ENCODE assay signal across 23 mouse cellular contexts in genomic region chr15:83040156-83040555, GRCm38 (mm10). TPM values are rescaled to one million over a fixed set of nuclear protein-coding genes. Genes with fewer than 3 reads are reported as not detected.
DNase-seq lines count a peak whose midpoint lies in the region; ATAC-seq and TF ChIP-seq lines count a peak whose summit lies in the region.
"Had no signal": no experiment of that assay in that cellular context is flagged by ENCODE, and none has a peak within 500 bp of the region (broad histone marks: within the 10 kb centered on the region; RNA-seq: fewer than 3 reads in every experiment).

No protein-coding gene starts in this region.

- no peaks in the 10 kb centered on the region for H3K27me3 ChIP-seq in forebrain, embryonic 14.5 days (replicated peaks; ENCODE audit: control insufficient read depth, insufficient read depth, low read length)
- H3K27me3 ChIP-seq in forebrain, embryonic 11.5 days (ENCODE audit: control insufficient read depth, insufficient read depth, low read length): no peaks in the 10 kb centered on the region
- H3K27me3 ChIP-seq in kidney, embryonic 16.5 days (ENCODE audit: insufficient read depth, low read length): peaks cover under 1% of the 10 kb centered on the region; the same call in 1 of the 2 replicates
- H3K27me3 ChIP-seq in lung, embryonic 15.5 days: 0 out of 2 replicates have a peak, but pooled peaks cover 8% of the 10 kb centered on the region
- H3K27me3 ChIP-seq in stomach, embryonic 16.5 days (ENCODE audit: control insufficient read depth, insufficient read depth, low read length): 0 out of 2 replicates have a peak, but pooled peaks cover 1% of the 10 kb centered on the region
- H3K27me3 ChIP-seq in stomach, postnatal 0 days (ENCODE audit: control insufficient read depth, insufficient read depth, low read length): no peaks in the 10 kb centered on the region

- no peak overlapping the region for H3K4me2 ChIP-seq in forebrain, embryonic 14.5 days (ENCODE audit: low read length)
- H3K4me2 ChIP-seq in forebrain, embryonic 11.5 days (ENCODE audit: low read depth, low read length, severe bottlenecking): no peak overlapping the region
- H3K4me2 ChIP-seq in kidney, embryonic 16.5 days (replicated peaks; ENCODE audit: low read depth, low read length): no peak overlapping the region
- no peak overlapping the region for H3K4me2 ChIP-seq in lung, embryonic 15.5 days
- no peak overlapping the region for H3K4me2 ChIP-seq in stomach, embryonic 16.5 days (ENCODE audit: low read depth, low read length)
- H3K4me2 ChIP-seq in stomach, postnatal 0 days (replicated peaks; ENCODE audit: low read depth): no peak overlapping the region
- H3K4me2 ChIP-seq: forebrain, embryonic 12.5 days; heart, embryonic 15.5 days; hindbrain, embryonic 14.5 days; limb, embryonic 15.5 days; midbrain, embryonic 13.5 days had no signal

- no peak for ATAC-seq in forebrain, embryonic 14.5 days
- no peak for ATAC-seq in forebrain, embryonic 11.5 days (replicated peaks; ENCODE audit: low FRiP score)
- 0 out of 2 replicates have a peak, but pooled peaks have one; percentile 35 for ATAC-seq in kidney, embryonic 16.5 days (ENCODE audit: low FRiP score, low TSS enrichment)
- peak; percentile 28; the same call in 1 of the 2 replicates for ATAC-seq in lung, embryonic 15.5 days (ENCODE audit: borderline replicate concordance, extremely low read depth, low FRiP score, low TSS enrichment)
- no peak for ATAC-seq in stomach, embryonic 16.5 days (ENCODE audit: insufficient read depth, low FRiP score)
- no peak for ATAC-seq in stomach, postnatal 0 days (ENCODE audit: low FRiP score, low TSS enrichment)
- ATAC-seq: CD4-positive, CD25-positive, alpha-beta regulatory T cell, adult 4 months; lung, postnatal 0 days; midbrain, embryonic 13.5 days had no signal

- H3K9ac ChIP-seq in forebrain, embryonic 14.5 days (ENCODE audit: low read length): 0 out of 2 replicates have a peak overlapping the region, but pooled peaks have one; percentile 5
- H3K9ac ChIP-seq in forebrain, embryonic 11.5 days (ENCODE audit: low read length): no peak overlapping the region
- H3K9ac ChIP-seq in kidney, embryonic 16.5 days (replicated peaks; ENCODE audit: low read length): no peak overlapping the region
- no peak overlapping the region for H3K9ac ChIP-seq in lung, embryonic 15.5 days
- H3K9ac ChIP-seq in stomach, embryonic 16.5 days (ENCODE audit: low read length): peak overlapping the region; percentile 37; the same call in 1 of the 2 replicates
- no peak overlapping the region for H3K9ac ChIP-seq in stomach, postnatal 0 days (ENCODE audit: low read length)
- H3K9ac ChIP-seq: forebrain, embryonic 12.5 days; heart, embryonic 15.5 days; hindbrain, embryonic 14.5 days; limb, embryonic 15.5 days; liver, embryonic 14.5 days; midbrain, embryonic 13.5 days had no signal

- peaks cover 28% of the 10 kb centered on the region for H3K4me1 ChIP-seq in forebrain, embryonic 14.5 days (ENCODE audit: control insufficient read depth, insufficient read depth, low read length)
- H3K4me1 ChIP-seq in forebrain, embryonic 11.5 days (replicated peaks; ENCODE audit: control insufficient read depth, insufficient read depth, low read length): peaks cover 12% of the 10 kb centered on the region
- peaks cover 33% of the 10 kb centered on the region for H3K4me1 ChIP-seq in kidney, embryonic 16.5 days (ENCODE audit: insufficient read depth, low read length)
- peaks cover 48% of the 10 kb centered on the region for H3K4me1 ChIP-seq in lung, embryonic 15.5 days
- H3K4me1 ChIP-seq in stomach, embryonic 16.5 days (ENCODE audit: control insufficient read depth, insufficient read depth, low read length): peaks cover 24% of the 10 kb centered on the region
- no peaks in the 10 kb centered on the region for H3K4me1 ChIP-seq in stomach, postnatal 0 days (replicated peaks; ENCODE audit: control insufficient read depth, insufficient read depth)

- H3K27ac ChIP-seq in forebrain, embryonic 14.5 days (ENCODE audit: low read depth, low read length): peak overlapping the region; percentile 14; the same call in 1 of the 2 replicates
- H3K27ac ChIP-seq in forebrain, embryonic 11.5 days (ENCODE audit: low read depth, low read length): no peak overlapping the region
- H3K27ac ChIP-seq in kidney, embryonic 16.5 days (ENCODE audit: low read length): no peak overlapping the region
- H3K27ac ChIP-seq in lung, embryonic 15.5 days: no peak overlapping the region
- H3K27ac ChIP-seq in stomach, embryonic 16.5 days (ENCODE audit: low read length): no peak overlapping the region
- H3K27ac ChIP-seq in stomach, postnatal 0 days (replicated peaks): no peak overlapping the region
- H3K27ac ChIP-seq: forebrain, embryonic 12.5 days; heart, embryonic 15.5 days; hindbrain, embryonic 14.5 days; left cerebral cortex, adult 2 months; limb, embryonic 15.5 days; liver, embryonic 14.5 days; midbrain, embryonic 13.5 days had no signal

- no peak overlapping the region for H3K4me3 ChIP-seq in forebrain, embryonic 14.5 days (ENCODE audit: low read depth, low read length)
- H3K4me3 ChIP-seq in forebrain, embryonic 11.5 days (ENCODE audit: low read depth, low read length): no peak overlapping the region
- H3K4me3 ChIP-seq in kidney, embryonic 16.5 days (ENCODE audit: low read length): no peak overlapping the region
- no peak overlapping the region for H3K4me3 ChIP-seq in lung, embryonic 15.5 days
- no peak overlapping the region for H3K4me3 ChIP-seq in stomach, embryonic 16.5 days (replicated peaks; ENCODE audit: low read length)
- H3K4me3 ChIP-seq in stomach, postnatal 0 days (ENCODE audit: low read depth, low read length): no peak overlapping the region
- H3K4me3 ChIP-seq: forebrain, embryonic 12.5 days; heart, embryonic 15.5 days; left cerebral cortex, adult 2 months; limb, embryonic 15.5 days; midbrain, embryonic 13.5 days; myocyte had no signal

- DNase-seq in forebrain, embryonic 14.5 days (ENCODE audit: low spot score): no peak
- no peak for DNase-seq in forebrain, embryonic 11.5 days (ENCODE audit: low spot score)
- no peak for DNase-seq in kidney, adult 18-20 months
- DNase-seq in lung, postnatal 36 days: no peak
- DNase-seq in stomach, postnatal 0 days (ENCODE audit: low spot score): no peak
- DNase-seq: cerebellum, adult 11-12 months; cerebellum, postnatal 10 days; gastrocnemius, postnatal 14 days; heart, postnatal 36 days; layer of hippocampus, adult 9-11 months had no signal

- no peak for TF ChIP-seq CTCF in stomach, postnatal 0 days (IDR thresholded peaks at IDR 0.05; ENCODE audit: low read depth)

- no peaks in the 10 kb centered on the region for H3K9me3 ChIP-seq in forebrain, embryonic 14.5 days (replicated peaks; ENCODE audit: control insufficient read depth, low read length)
- no peaks in the 10 kb centered on the region for H3K9me3 ChIP-seq in forebrain, embryonic 11.5 days (ENCODE audit: control insufficient read depth, low read length)
- H3K9me3 ChIP-seq in kidney, embryonic 16.5 days (ENCODE audit: low read length): no peaks in the 10 kb centered on the region
- no peaks in the 10 kb centered on the region for H3K9me3 ChIP-seq in lung, embryonic 15.5 days
- H3K9me3 ChIP-seq in stomach, embryonic 16.5 days (replicated peaks; ENCODE audit: control insufficient read depth, low read length): no peaks in the 10 kb centered on the region
- H3K9me3 ChIP-seq in stomach, postnatal 0 days (ENCODE audit: control insufficient read depth, low read length): no peaks in the 10 kb centered on the region
- H3K9me3 ChIP-seq: forebrain, embryonic 12.5 days; heart, embryonic 15.5 days; limb, embryonic 15.5 days; midbrain, embryonic 13.5 days had no signal

- H3K36me3 ChIP-seq in forebrain, embryonic 14.5 days (ENCODE audit: control insufficient read depth, insufficient read depth, low read length): no peaks in the 10 kb centered on the region
- H3K36me3 ChIP-seq in forebrain, embryonic 11.5 days (ENCODE audit: control insufficient read depth, insufficient read depth, low read length): no peaks in the 10 kb centered on the region
- H3K36me3 ChIP-seq in kidney, embryonic 16.5 days (ENCODE audit: insufficient read depth, low read length): no peaks in the 10 kb centered on the region
- H3K36me3 ChIP-seq in lung, embryonic 15.5 days: no peaks in the 10 kb centered on the region
- no peaks in the 10 kb centered on the region for H3K36me3 ChIP-seq in stomach, embryonic 16.5 days (ENCODE audit: control insufficient read depth, insufficient read depth, low read length)
- H3K36me3 ChIP-seq in stomach, postnatal 0 days (ENCODE audit: control insufficient read depth, insufficient read depth, low read length): no peaks in the 10 kb centered on the region
- H3K36me3 ChIP-seq: forebrain, embryonic 12.5 days; heart, embryonic 15.5 days; limb, embryonic 15.5 days; midbrain, embryonic 13.5 days had no signal

- no peak for TF ChIP-seq EP300 in stomach, postnatal 0 days (optimal IDR thresholded peaks at IDR 0.05)

- 37% methylated on average over 2 of the region's 2 CpGs for WGBS in forebrain, embryonic 14.5 days
- 48% methylated on average over 2 of the region's 2 CpGs for WGBS in forebrain, embryonic 11.5 days
- WGBS in kidney, embryonic 16.5 days: 59% methylated on average over 2 of the region's 2 CpGs
- WGBS in lung, embryonic 15.5 days: 17% methylated on average over 2 of the region's 2 CpGs
- 37% methylated on average over 2 of the region's 2 CpGs for WGBS in stomach, embryonic 16.5 days
- WGBS in stomach, postnatal 0 days: 56% methylated on average over 2 of the region's 2 CpGs

RNA-seq across cellular contexts. Expression of gene Nfam1, which starts 7.0 kb away (rescaled TPM):
- polyA plus RNA-seq in forebrain, embryonic 14.5 days (2014; fragmentation: Nextera tagmentation; extraction: Ambion mirVana): 1.2 and 2.0 TPM in 2 replicates
- 1.7 and 2.9 TPM in 2 replicates for polyA plus RNA-seq in forebrain, embryonic 11.5 days (2014; fragmentation: Nextera tagmentation; extraction: Ambion mirVana)
- 2.6 and 3.3 TPM in 2 replicates for polyA plus RNA-seq in kidney, embryonic 16.5 days (2015; fragmentation: Nextera tagmentation; extraction: Ambion mirVana)
- polyA plus RNA-seq in lung, embryonic 15.5 days (2015; fragmentation: Nextera tagmentation; extraction: Ambion mirVana): 3.5 and 3.8 TPM in 2 replicates
- 5.6 and 7.4 TPM in 2 replicates for polyA plus RNA-seq in stomach, embryonic 16.5 days (2015; fragmentation: Nextera tagmentation; extraction: Ambion mirVana)
- polyA plus RNA-seq in stomach, postnatal 0 days (2015; fragmentation: Nextera tagmentation; extraction: Ambion mirVana): 1.3 and 1.4 TPM in 2 replicates
- polyA plus RNA-seq: myocyte had no signal

RNA-seq across cellular contexts. Expression of gene Serhl, which starts 49.1 kb away (rescaled TPM):
- 32.7 and 37.6 TPM in 2 replicates for polyA plus RNA-seq in forebrain, embryonic 14.5 days (2014; fragmentation: Nextera tagmentation; extraction: Ambion mirVana)
- polyA plus RNA-seq in forebrain, embryonic 11.5 days (2014; fragmentation: Nextera tagmentation; extraction: Ambion mirVana): 46.0 and 47.3 TPM in 2 replicates
- 67.5 and 70.7 TPM in 2 replicates for polyA plus RNA-seq in kidney, embryonic 16.5 days (2015; fragmentation: Nextera tagmentation; extraction: Ambion mirVana)
- polyA plus RNA-seq in lung, embryonic 15.5 days (2015; fragmentation: Nextera tagmentation; extraction: Ambion mirVana): 61.9 TPM in 2 replicates
- polyA plus RNA-seq in stomach, embryonic 16.5 days (2015; fragmentation: Nextera tagmentation; extraction: Ambion mirVana): 61.0 and 63.7 TPM in 2 replicates
- polyA plus RNA-seq in stomach, postnatal 0 days (2015; fragmentation: Nextera tagmentation; extraction: Ambion mirVana): 51.5 and 61.6 TPM in 2 replicates

RNA-seq across cellular contexts. Expression of gene Tcf20, which starts 52.5 kb away (rescaled TPM):
- polyA plus RNA-seq in forebrain, embryonic 14.5 days (2014; fragmentation: Nextera tagmentation; extraction: Ambion mirVana): 17.1 and 17.4 TPM in 2 replicates
- 12.1 and 12.6 TPM in 2 replicates for polyA plus RNA-seq in forebrain, embryonic 11.5 days (2014; fragmentation: Nextera tagmentation; extraction: Ambion mirVana)
- 7.3 and 8.3 TPM in 2 replicates for polyA plus RNA-seq in kidney, embryonic 16.5 days (2015; fragmentation: Nextera tagmentation; extraction: Ambion mirVana)
- polyA plus RNA-seq in lung, embryonic 15.5 days (2015; fragmentation: Nextera tagmentation; extraction: Ambion mirVana): 7.2 TPM in 2 replicates
- 7.1 and 8.0 TPM in 2 replicates for polyA plus RNA-seq in stomach, embryonic 16.5 days (2015; fragmentation: Nextera tagmentation; extraction: Ambion mirVana)
- polyA plus RNA-seq in stomach, postnatal 0 days (2015; fragmentation: Nextera tagmentation; extraction: Ambion mirVana): 3.6 and 3.7 TPM in 2 replicates

Comparison
In these comparisons a context has a peak if more than half of its experiments do, and no peak if none do; other contexts are left out.
1. H3K9ac ChIP-seq: peak in forebrain, embryonic 14.5 days (single experiment) and stomach, embryonic 16.5 days (single experiment); none in forebrain, embryonic 11.5 days (single experiment), kidney, embryonic 16.5 days (single experiment), lung, embryonic 15.5 days (single experiment) and stomach, postnatal 0 days (single experiment).
2. ATAC-seq: peak in kidney, embryonic 16.5 days (single experiment) and lung, embryonic 15.5 days (single experiment); none in forebrain, embryonic 14.5 days (single experiment), forebrain, embryonic 11.5 days (single experiment), stomach, embryonic 16.5 days (single experiment) and stomach, postnatal 0 days (single experiment).